Mouse (Mus musculus) mouse trophoblast stem cell (cell line): ENCODE data around the gene Usp44.

Experiments
- in situ Hi-C, 2 experiments: fragments of 300-500 bp; cut with MseI, MboI; formaldehyde crosslinking; loops; 2 replicates in 1 of 2; 3 replicates in 1 of 2; pipeline ENCODE4 v1.15.1; 2025

Usp44 gene

GRCm38 (mm10) chr10:93846706-93847105 lies 15.4 kb downstream of the Usp44 start:
- in situ Hi-C loops, result no loop called here

GRCm38 (mm10) chr10:93855126-93855525 lies 23.8 kb downstream of the Usp44 start:
- in situ Hi-C loops, result no loop called here

GRCm38 (mm10) chr10:93856095-93856494 lies 24.7 kb downstream of the Usp44 start:
- in situ Hi-C loops, result no loop called here

- in situ Hi-C loops, result no loop called here
These were observed 37.0 kb downstream of the Usp44 start for GRCm38 (mm10) chr10:93868401-93868800.

GRCm38 (mm10) chr10:93868886-93869285 lies 37.5 kb downstream of the Usp44 start:
- in situ Hi-C loops, result no loop called here

GRCm38 (mm10) chr10:93876772-93877171 lies 45.4 kb downstream of the Usp44 start:
- in situ Hi-C loops, result no loop called here

- in situ Hi-C loops, result no loop called here
These were observed 47.4 kb downstream of the Usp44 start for GRCm38 (mm10) chr10:93878732-93879131.

GRCm38 (mm10) chr10:93881918-93882317 lies 50.6 kb downstream of the Usp44 start:
- in situ Hi-C loops, result no loop called here

- in situ Hi-C loops, result no loop called here
These were observed 51.5 kb downstream of the Usp44 start for GRCm38 (mm10) chr10:93882738-93883364.

- in situ Hi-C loops, result no loop called here
These were observed 54.6 kb downstream of the Usp44 start for GRCm38 (mm10) chr10:93885839-93886477.

GRCm38 (mm10) chr10:93888590-93888934 lies 57.2 kb downstream of the Usp44 start:
- in situ Hi-C loops, result no loop called here

- in situ Hi-C loops, result no loop called here
These were observed 57.7 kb downstream of the Usp44 start for GRCm38 (mm10) chr10:93888935-93889578.

- in situ Hi-C loops, result no loop called here
These were observed 58.2 kb downstream of the Usp44 start for GRCm38 (mm10) chr10:93889579-93889950.

GRCm38 (mm10) chr10:93889976-93890375 lies 58.6 kb downstream of the Usp44 start:
- in situ Hi-C loops, result no loop called here

GRCm38 (mm10) chr10:93890565-93890964 lies 59.2 kb downstream of the Usp44 start:
- in situ Hi-C loops, result no loop called here

- in situ Hi-C loops, result no loop called here
These were observed 59.7 kb downstream of the Usp44 start for GRCm38 (mm10) chr10:93891031-93891430.

- in situ Hi-C loops, result no loop called here
These were observed 61.2 kb downstream of the Usp44 start for GRCm38 (mm10) chr10:93892551-93892950.

GRCm38 (mm10) chr10:93897043-93897646 lies 65.8 kb downstream of the Usp44 start, which contains the start of gene Metap2:
Gene Metap2 (minus strand): TSS chr10:93897093.
- in situ Hi-C loops, result no loop called here

- in situ Hi-C loops, result no loop called here
These were observed 67.9 kb downstream of the Usp44 start for GRCm38 (mm10) chr10:93899303-93899702.

- in situ Hi-C loops, result no loop called here
These were observed 68.6 kb downstream of the Usp44 start for GRCm38 (mm10) chr10:93899907-93900306.

GRCm38 (mm10) chr10:93907376-93907775 lies 76.0 kb downstream of the Usp44 start:
- in situ Hi-C loops, result no loop called here
